Mouse (Mus musculus) CH12F3 (cell line): ENCODE measurements at regions not wholly inside any gene's neighbourhood (a gene's known extent, or its start where the extent isn't known, plus 50 kb on each side); places are given as distances from the start of the nearest gene placed in this dataset.

Source experiments
- in situ Hi-C: fragments of 300-500 bp; cut with MboI; formaldehyde crosslinking; loops from 2 replicates; pipeline ENCODE4 v1.14.3; 2020; ENCODE audit warnings: low sequenced_read_pairs

- in situ Hi-C loops = no loop called here
These were observed 260.9 kb downstream of the Icos start for GRCm38 (mm10) chr1:61238668-61239067.

GRCm38 (mm10) chr1:61257561-61257960 lies 279.8 kb downstream of the Icos start:
- in situ Hi-C loops = no loop called here

GRCm38 (mm10) chr1:61263466-61263865 lies 285.7 kb downstream of the Icos start:
- in situ Hi-C loops = no loop called here

- in situ Hi-C loops = no loop called here
These were observed 288.0 kb downstream of the Icos start for GRCm38 (mm10) chr1:61265706-61266127.

GRCm38 (mm10) chr1:61273843-61274242 lies 296.1 kb downstream of the Icos start:
- in situ Hi-C loops = no loop called here

GRCm38 (mm10) chr1:61274244-61274643 lies 296.5 kb downstream of the Icos start:
- in situ Hi-C loops = no loop called here

- in situ Hi-C loops = no loop called here
These were observed 299.5 kb downstream of the Icos start for GRCm38 (mm10) chr1:61277170-61277710.

- in situ Hi-C loops = no loop called here
These were observed 310.5 kb downstream of the Icos start for GRCm38 (mm10) chr1:61288185-61288584.

GRCm38 (mm10) chr1:61288946-61289345 lies 311.2 kb downstream of the Icos start:
- in situ Hi-C loops = no loop called here

- in situ Hi-C loops = no loop called here
These were observed 311.8 kb downstream of the Icos start for GRCm38 (mm10) chr1:61289552-61289951.

- in situ Hi-C loops = no loop called here
These were observed 315.4 kb downstream of the Icos start for GRCm38 (mm10) chr1:61293106-61293505.

GRCm38 (mm10) chr1:61295219-61295618 lies 317.5 kb downstream of the Icos start:
- in situ Hi-C loops = no loop called here

- in situ Hi-C loops = no loop called here
These were observed 319.1 kb downstream of the Icos start for GRCm38 (mm10) chr1:61296831-61297230.

GRCm38 (mm10) chr1:61297361-61297760 lies 319.6 kb downstream of the Icos start:
- in situ Hi-C loops = no loop called here

GRCm38 (mm10) chr1:61298064-61298463 lies 320.3 kb downstream of the Icos start:
- in situ Hi-C loops = no loop called here

GRCm38 (mm10) chr1:61298779-61299178 lies 321.1 kb downstream of the Icos start:
- in situ Hi-C loops = no loop called here

- in situ Hi-C loops = no loop called here
These were observed 322.8 kb downstream of the Icos start for GRCm38 (mm10) chr1:61300491-61300890.

GRCm38 (mm10) chr1:61301041-61302030 lies 323.6 kb downstream of the Icos start:
- in situ Hi-C loops = no loop called here

GRCm38 (mm10) chr1:61302570-61303071 lies 324.9 kb downstream of the Icos start:
- in situ Hi-C loops = no loop called here

- in situ Hi-C loops = no loop called here
These were observed 328.6 kb downstream of the Icos start for GRCm38 (mm10) chr1:61306296-61306695.

- in situ Hi-C loops = no loop called here
These were observed 329.1 kb upstream of the Pard3b start for GRCm38 (mm10) chr1:61309563-61309962.
